Mouse (Mus musculus) spleen, postnatal 14 days (tissue): ENCODE measurements at regions not wholly inside any gene's neighbourhood (a gene's known extent, or its start where the extent isn't known, plus 50 kb on each side); places are given as distances from the start of the nearest gene placed in this dataset.

Source experiments
- DNase-seq, 2 experiments: peaks; one replicate each; pipeline ENCODE4 v3.0.0; 2021 to 2022; ENCODE audit warnings: low spot score in 2 of 2

DNA sequence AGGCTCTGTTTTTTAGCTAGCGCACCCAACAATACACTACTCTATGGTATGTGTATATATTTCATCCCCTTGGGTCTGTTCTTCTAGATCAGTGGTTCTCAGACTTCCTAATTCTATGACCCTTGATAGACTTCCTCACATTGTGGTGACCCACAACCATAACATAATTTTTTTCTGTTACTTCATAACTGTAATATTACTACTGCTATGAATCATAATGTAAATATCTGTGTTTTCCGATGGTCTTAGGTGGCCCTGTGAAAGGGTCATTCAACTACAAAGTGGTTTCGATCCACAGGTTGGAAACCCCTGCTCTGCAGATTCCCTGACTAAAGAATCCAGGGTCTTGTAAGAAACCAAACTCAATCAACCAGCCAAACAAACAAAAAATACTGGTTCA, 220.8 kb downstream of the Opa1 start:
- DNase-seq: no peak

DNA sequence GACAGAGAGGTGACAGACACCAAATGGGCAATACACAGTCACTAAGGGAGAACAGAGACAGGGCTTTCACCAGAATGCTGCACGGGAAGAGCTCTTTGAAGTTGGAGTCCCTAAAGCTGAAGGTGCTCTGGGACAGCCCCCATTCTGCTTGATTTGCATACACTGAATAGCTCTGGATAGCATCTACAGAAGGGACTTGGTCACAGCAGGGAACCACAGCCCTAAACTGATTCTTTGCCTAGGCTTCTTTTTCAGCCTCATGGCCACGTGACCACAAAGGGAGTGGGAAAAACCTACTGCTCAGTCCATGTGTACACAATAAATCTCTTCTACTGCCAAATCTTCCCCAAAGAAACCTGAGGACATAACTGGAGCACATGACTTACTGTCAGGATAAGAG, 221.3 kb downstream of the Opa1 start:
- DNase-seq: no peak

DNA sequence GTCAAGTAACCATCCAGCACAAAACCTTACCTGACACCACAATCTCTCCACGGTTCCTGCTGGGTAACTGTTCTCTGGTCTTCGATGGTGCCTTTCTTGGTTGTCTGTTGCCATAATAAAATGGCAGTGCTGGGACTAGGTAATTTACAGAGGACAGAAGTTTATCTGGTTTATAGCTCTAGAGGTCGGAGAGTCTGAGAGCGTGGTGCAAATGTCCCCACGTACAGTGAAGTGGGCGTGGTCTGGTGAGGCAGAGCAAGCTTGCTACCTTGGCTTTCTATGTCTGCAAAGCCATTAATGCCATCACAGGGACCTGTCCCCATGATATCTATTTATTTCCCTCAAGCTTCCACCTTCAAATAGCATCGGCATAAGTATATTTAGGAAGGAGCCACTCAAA, 223.0 kb downstream of the Opa1 start:
- DNase-seq: no peak

DNA sequence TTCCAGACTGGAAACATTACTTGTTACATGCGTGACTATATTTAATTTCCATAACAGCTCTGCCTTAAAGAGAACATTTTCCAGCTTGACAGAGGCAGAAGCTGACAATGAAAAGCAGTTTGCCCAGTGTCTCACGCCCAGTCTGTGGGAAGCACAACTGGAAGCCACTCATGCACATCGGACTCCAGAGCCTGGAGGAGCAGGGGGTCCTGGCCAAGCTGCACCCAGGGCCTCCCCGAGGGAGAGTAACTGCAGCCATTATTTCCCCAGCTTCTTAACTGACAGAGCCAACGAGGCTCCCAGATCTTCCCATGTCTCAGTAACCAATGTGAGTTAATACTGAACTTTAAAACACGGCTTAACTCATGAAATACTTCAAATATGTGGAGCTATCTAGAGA, 223.5 kb downstream of the Opa1 start:
- no peak for DNase-seq

DNA sequence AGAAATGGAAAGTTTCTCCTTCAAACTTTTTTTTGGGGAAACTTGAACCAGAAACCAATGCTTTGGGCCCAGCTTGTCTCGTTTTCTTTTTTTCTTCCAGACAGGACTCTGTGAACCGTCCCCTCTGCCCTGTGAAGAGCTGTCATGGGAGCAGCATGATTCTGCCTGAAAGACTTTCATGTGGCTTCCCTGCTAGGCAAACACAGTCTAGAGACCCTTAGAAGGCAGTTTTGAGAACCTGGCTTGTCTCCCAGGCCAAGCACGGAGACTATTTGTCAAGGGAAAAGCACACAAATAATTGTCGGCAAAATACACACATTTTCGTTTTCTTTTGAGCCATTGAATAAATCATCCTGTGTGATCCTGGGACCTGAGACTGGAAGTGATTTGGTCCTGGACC, 228.7 kb downstream of the Opa1 start:
- DNase-seq: no peak

DNA sequence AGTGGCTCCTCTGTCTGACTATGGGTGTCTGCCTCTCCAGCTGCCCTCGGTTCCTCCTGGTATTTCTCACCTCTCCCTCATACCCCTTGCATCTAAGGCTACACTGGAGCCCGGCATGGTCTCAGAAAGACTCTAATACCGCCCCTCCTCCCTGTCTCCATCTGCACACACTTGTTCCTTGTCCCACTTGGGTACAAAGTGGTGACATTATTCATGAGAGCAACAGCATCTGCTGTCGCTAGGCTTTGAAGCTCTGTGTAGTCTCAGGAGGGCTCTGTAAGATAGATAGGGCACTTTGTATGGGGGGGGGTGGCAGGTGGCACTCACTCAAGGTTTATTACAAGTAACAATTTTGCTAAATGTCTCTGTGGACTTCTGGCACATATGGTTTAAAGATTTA, 229.7 kb downstream of the Opa1 start:
- no peak for DNase-seq

DNA sequence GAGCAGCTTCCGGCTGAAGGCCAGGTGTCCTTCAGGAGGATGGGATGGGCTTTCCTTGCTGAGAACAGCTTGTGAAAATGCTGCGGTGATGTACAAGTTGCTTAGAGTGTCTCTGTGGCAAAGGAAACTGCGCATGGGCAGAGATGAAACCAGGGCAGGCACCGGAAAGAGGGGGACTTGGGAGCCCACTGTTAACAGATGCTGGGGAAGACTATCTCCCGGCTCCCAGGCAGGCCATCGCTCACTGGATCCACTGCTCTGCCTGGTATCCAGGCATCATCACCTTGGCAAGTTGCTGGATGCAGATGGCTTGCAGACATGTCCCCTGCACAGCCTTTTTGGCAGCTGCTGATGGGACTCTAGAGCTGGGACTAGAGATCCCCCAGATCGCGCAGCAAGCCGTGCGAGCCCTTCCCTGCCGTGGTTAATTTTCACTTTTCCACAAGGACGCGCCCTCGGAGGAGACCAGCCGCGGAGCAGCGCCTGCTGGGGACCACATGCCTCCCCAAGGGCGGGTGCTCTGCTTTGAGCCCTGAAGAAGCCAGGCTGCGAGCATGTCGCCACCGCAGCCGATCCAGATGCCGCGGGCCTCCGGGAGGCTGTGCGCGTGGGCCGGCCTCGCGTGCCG, 234.4 kb downstream of the Opa1 start:
- DNase-seq: no peak

DNA sequence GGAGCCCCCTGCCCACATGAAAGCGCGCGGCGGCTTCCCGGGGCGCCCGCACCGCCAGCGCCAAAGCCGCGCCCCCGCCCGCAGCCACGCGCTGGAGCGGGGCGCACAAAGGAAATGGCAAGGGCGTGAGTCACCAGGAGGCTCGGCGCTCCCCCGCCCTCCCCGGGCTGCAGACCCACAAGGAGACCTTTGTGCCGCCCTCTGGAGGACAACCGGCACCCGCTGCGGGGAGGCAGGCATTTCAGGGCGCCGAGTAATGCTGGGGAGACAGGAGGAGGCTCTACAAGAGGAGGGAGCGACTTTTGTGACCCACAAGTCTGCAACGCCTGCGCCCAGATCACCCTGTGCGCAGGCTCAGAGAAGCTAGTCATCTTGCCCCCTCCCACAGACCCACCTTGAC, 234.9 kb downstream of the Opa1 start:
- DNase-seq: peak; percentile 55 to 71

DNA sequence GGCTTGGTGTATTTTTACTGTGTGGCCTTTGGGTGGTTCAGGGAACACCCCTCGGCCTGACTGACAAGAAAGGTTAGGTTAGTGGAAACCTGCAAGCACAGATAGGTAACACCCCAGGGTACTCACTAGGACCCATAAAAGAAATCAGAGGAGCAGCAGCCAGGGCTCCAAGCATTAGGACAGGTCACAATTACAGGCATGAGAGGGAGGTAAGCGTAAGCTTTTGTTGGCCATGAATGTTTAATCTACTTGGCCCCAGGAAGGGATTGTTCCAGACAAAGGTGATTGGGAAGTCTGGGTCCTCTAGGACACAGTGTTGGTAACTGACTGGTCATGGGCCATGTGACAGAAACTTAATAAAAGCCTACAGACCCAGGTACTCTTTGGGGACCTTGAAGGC, 235.5 kb downstream of the Opa1 start:
- no peak for DNase-seq

DNA sequence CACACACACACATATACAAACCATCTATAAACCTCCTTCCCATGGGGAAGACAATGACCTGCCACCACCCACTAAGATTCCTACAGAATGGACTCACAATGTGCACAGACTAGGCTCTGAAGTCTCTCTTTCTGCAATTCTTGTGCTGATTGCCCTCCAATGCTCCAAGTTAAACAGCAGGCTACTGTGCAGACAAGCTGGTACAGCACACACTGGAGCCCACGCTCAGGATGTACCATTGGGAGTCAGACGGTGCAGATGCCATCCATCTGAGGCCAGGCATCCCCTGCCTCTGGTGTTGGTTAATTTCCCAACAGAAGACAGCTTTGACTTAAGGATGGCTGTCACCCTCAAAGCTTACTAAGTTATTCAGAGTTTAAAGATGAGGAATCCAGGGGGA, 236.1 kb downstream of the Opa1 start:
- DNase-seq: no peak

DNA sequence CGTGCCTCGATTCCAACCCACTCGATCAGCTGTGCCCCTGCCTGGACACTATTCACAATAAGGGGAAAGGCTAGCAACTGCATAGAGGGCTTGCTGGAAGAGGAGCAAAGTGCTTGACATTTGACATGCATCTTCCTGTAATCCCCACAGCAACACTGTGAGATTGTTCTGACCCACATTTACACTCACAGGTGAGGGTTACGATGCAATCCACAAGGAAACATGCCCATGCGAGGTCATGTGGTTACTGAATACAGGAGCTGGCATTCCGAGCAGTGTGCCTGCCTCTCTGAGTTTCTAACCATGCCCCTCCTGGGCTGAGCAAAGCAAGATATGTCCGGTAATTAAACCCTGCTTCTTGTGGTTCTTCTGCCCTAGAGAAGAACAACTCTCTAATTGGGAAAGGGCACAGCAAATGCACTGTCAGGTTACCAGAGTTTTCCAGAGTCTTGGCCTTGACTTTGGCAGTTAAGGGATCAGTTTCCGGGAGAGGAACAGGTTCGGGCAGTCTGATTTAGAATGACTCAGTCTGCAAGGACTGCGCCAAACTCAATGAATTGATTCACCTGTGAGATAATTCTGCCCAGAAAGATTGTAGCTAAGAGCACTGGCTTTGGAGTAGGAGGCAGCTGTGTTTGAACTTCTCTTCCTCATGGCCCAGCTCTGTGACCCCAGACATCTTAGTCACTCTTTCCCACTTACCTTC, 236.7 kb downstream of the Opa1 start:
- DNase-seq: no peak

DNA sequence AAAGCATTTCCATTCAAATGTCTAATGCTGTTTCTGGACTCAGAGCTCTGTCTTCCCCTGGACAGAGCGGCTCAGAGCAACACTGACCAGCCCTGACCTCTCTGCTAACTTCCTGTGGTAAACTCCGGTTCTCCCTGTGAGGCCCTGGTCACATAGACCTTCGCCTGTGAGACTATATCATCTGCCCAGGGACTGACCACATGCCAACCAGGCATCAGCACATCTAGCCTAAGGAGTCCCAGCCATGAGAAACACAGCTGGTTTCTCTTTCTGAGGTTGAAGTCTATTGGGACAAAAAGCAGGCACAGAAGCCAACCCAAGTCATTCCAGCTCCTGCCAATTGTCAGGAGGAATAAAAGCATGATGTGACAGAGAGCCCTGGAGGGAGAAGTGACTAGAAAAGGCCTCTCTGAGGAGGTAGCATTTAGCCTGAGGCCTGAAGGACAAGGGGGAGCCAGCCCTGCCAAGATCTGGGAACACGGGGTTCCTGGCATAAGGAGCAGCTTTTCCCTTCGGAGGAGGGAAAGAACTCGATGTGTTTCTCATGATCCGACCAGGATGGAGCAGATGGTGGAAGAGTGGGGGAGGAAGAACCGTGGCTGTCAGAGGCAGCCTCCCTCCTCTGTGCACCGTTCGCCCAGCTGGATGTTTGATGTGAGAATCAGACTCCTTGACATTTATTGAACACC, 237.7 kb downstream of the Opa1 start:
- DNase-seq: no peak

DNA sequence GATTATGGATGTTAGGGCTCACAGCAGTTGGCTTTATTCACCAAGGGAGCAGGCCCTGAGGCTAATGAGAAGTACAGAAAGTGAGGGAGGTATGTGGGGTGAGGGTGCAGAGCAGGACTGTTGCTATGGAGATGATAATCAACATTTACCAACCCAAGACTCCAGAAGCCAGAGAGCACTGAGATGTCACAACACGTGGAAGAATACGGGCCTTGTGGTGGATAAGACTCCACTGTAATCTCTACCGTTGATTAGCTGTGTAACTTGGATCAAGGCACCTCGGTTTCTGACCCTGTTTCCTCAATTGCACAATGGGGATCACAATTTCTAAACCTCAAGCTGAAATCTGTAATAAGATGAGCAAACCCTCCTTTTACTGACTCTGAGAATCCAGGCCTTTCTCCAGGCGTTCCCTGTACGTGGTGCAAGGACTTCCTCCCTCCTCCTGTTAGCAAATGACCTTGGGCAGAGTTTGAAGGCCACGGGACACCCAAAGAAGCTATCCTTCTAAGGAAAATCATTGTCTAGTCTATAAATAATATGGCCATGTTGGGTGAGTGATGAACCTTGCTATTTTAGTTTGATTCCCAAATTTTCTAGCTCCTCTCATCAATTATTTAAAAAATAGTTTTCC, 239.8 kb downstream of the Opa1 start:
- no peak for DNase-seq

DNA sequence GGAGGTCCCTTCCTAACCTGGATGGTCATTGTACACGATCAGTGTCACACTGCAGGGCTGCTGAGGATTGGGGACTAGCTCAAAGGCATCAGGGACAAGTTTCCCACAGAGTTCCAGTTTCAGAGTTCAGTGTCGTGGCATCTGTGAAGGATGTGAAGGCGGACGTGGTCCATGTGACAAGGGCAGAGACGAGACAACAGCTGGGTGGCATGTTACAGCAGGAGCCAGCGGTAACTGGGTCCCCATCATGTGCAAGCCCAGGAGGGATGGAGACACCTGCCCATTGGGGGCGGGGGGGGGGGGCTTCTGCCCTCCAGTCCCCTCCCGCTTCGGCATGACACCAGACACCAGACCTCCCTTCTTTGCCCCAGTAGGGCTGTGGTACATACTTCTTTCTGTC, 241.6 kb downstream of the Opa1 start:
- DNase-seq: no peak

DNA sequence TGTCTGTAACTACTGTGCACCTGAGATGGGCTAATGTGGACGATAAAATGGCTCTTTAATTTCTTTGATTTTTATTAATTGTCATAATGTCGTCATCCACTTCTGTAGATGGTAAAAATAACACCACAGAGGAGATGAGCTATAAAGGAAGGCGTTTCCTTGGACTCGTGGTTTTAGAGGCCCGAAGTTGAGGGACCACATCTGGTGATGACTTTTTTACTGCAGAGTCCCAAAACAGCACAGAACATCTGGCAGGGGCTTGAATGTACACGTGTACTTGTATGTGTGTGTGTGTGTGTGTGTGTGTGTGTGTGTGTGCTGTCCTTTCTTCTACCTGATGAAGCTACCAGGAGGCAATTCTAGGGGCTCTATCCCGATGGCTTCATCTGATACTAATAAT, 242.1 kb upstream of the Hes1 start:
- no peak for DNase-seq

DNA sequence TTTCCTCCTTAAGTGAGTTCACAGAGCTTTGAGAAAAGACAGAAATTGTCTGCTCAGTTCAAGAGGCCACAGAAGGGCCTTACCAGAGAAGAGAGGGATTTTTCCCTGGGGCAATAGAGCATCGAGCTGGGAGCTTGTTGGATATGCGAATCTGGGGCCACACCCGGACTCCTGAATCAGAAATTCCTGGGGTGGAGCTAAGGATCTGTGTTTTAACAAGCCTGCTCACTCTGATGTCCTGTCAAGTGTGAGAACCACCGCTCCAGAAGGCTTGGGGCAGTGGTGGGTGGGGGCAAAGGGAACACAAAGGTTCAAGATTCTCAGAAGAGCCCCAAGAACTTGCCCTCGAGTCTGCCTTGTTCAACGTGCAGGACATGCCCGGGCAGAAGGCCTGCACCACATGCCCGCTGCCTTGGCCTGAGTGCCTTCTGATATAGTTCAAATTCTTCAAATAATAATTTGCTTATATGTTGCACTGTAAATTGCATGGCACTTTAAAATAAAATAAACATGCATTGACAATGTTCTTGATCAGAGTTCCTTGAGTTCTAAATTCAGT, 241.3 kb upstream of the Hes1 start:
- DNase-seq: no peak

DNA sequence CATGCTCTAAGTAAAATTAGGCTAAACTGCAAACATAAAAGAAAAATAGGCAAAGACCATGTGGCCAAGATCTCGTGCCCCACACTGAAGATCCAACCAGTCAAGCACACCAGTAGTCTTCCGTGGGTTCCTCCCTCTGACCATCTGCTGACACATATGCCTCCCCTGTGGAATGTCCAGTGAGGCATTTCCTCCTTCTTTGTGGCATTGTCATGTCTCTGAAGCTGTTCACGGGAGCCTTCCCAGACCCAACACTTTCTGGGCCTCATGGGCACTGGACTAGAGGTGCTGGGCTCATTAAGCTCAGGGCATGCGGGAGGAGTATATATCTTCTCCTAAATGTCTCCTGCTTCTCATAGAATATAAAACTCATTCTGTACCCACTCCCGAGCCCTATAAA, 237.3 kb upstream of the Hes1 start:
- DNase-seq: no peak

DNA sequence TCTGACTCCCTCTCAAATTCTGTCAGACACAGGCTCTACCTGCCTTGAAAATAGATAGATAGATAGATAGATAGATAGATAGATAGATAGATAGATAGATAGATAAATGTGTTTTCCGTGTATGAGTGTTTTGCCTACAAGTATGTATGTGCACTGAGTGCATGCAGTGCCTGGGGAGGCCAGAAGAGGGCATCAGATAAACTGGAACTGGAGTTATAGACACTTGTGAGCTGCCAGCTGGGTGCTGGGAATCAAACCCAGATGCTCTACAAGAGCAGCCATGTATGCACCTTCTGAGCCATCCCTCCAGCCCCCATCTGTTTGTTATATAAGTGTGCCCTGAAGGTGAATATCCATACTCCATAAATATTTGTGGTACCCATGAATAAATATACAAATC, 236.4 kb upstream of the Hes1 start:
- DNase-seq: no peak

DNA sequence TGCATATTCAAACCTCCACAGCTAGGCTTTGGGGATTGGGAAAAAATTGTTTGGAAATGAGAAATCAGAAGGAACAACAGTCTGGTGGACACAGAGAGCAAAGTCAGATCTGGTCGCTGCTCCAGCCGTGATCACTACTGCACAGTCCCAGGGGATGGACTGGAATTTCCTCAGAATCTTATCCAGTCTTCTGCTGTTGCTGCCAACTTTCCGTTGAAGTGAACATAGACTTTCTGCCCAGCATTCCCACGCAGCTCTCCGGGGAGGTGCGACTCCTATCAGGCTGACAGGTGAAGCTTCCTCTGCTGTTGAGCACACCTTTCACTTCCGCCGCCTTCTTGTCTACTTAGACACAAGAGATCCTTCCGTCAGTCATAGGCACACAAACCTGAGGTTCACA, 234.7 kb upstream of the Hes1 start:
- no peak for DNase-seq

DNA sequence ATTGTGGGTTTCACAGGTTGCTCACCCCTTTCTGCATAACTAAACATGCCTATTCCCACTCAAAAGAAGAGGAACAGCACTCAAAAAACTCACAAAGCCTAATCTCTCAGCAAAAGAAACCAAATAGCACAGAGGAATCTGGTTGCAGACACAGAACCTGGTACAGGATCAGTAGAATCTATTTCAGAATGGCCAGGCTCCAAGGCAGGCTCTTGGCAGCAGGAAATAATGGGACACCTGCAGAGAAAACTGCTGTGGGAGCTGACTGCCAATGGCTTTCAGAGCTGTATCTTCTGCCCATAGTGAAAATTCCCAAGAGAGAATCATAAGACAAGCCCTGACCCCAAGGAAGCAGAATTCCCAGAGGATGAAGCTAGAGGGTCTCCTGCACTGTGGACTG, 234.1 kb upstream of the Hes1 start:
- no peak for DNase-seq

DNA sequence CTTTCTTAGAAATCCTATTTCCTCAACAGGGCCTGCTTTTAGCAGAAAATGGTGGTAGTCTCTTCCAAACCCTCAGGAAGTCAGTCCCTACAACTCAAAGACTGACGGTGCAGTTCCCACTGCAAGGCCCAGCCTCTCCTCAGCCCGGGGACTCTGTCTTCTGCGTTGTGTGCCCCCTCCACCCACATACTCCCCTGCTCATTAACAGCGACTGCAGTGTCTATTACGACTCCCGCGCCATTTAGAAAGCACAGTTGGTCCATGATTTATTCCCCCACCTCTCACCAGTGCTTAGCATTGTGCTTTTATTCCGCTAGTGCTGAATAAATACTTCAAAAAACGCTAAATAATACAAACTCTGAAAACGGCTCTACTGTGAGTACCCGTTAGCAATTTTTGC, 230.9 kb upstream of the Hes1 start:
- DNase-seq: no peak

DNA sequence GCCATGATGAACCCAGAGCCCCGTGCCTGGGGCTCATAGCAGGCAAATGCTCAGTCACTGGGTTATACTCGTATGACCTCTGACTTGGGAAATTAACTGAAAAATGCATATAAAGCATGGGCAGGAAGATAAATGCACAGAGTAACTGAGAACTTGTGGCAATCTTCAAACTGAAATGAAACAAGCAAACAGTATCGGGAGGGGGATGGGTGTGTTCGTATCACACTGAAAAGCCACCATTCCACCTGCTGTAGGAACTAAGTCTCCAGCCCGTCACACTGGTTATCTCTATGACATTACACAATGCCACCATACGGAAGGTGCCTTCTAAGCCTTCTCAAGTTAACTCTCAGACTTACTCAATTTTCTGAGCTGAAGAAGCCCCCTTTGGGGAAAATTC, 230.3 kb upstream of the Hes1 start:
- no peak for DNase-seq

DNA sequence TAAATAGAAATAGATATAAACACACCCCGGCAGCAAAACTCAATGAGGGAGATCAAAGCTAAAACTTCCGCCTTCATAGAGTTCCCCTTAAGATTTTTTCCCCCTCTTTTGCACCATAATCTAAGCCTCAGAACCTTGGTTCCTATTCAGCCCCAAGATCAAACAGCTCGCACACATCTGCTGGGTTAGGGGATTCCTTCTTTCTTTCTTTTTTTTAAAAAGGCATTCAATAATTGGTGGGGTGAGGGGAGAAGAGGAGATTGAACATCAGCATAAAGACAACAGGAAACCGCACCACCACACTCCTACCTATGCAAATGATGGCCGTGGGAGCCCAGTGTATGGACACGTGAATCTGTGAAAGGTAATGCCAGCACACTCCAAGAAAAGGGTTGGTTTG, 229.5 kb upstream of the Hes1 start:
- DNase-seq: no peak
